Mouse (Mus musculus) megakaryocyte, embryonic 14.5 days (primary cell): ENCODE measurements around the gene Ldb3. TPM values are rescaled to one million over a fixed set of nuclear protein-coding genes. Genes with fewer than 3 reads are reported as not detected.

Experiments
- H3K27me3 ChIP-seq: replicated peaks from 2 replicates; pipeline ENCODE3; 2012; ENCODE audit warnings: inconsistent platforms
- H3K36me3 ChIP-seq: replicated peaks from 2 replicates; pipeline ENCODE3; 2012; ENCODE audit warnings: low read length, inconsistent platforms, mixed read lengths
- H3K4me1 ChIP-seq: 2 replicates; pipeline ENCODE4 v1.6.1; 2012; ENCODE audit warnings: inconsistent platforms
- H3K4me3 ChIP-seq: replicated peaks from 2 replicates; pipeline ENCODE3; 2012; ENCODE audit warnings: moderate library complexity, mild to moderate bottlenecking, inconsistent platforms
- H3K9me3 ChIP-seq: 2 replicates; pipeline ENCODE4 v1.6.1; 2012; ENCODE audit warnings: inconsistent platforms
- FLI1 ChIP-seq: IDR thresholded peaks from 2 replicates; pipeline ENCODE4 v1.6.1; 2012; ENCODE audit warnings: low read length, inconsistent platforms, mixed read lengths
- GATA1 ChIP-seq: IDR thresholded peaks from 3 replicates; pipeline ENCODE4 v1.6.1; 2012; ENCODE audit warnings: mixed read lengths, low read length, inconsistent platforms, borderline replicate concordance
- polyA plus RNA-seq: library from polyadenylated mRNA; stranded (reverse); fragments of >175 nt; gene quantifications from 2 replicates; pipeline ENCODE4 v1.2.3, GENCODE M21; 2012; ENCODE audit warnings: low replicate concordance; ENCODE audit not compliant: insufficient read depth

The Ldb3 gene
- polyA plus RNA-seq, 1 experiment: not detected

GRCm38 (mm10) chr14:34544001-34544400 lies 44.5 kb downstream of the Ldb3 start:
- H3K4me3 ChIP-seq: no peak overlapping the region
- no peaks in the 10 kb centered on the region for H3K36me3 ChIP-seq
- no peak for TF ChIP-seq FLI1
- no peaks in the 10 kb centered on the region; the same call in 1 of the 2 replicates for H3K9me3 ChIP-seq
- H3K27me3 ChIP-seq: peaks cover 72% of the 10 kb centered on the region
- peaks cover 8% of the 10 kb centered on the region for H3K4me1 ChIP-seq

DNA sequence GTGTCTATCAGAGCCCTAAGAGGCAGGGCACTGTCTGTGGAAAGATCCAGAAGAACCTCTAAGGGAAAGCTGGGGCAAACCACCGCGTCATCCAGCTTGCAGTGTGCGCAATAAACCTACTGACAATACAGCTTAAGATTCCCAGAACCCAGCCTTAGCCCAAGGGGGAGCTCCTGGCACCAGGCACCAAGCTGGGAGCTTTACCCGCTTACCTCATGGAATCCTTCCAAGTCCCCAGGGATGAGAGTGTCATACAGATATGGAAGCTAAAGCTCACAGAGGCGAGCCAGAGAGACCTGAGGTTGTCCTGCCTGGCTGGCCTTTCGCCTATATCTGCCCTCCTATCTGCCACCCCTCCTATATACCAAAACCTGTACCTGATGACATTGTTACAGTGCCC lies 44.9 kb downstream of the Ldb3 start:
- Histone ChIP-seq H3K27me3 (peaks cover 69% of the 10 kb centered on the region), H3K36me3 (no peaks in the 10 kb centered on the region), H3K9me3 (no peaks in the 10 kb centered on the region; the same call in 1 of the 2 replicates), H3K4me3 (no peak overlapping the region), H3K4me1 (peaks cover 4% of the 10 kb centered on the region)
- TF ChIP-seq FLI1 (no peak), GATA1 (no peak)

DNA sequence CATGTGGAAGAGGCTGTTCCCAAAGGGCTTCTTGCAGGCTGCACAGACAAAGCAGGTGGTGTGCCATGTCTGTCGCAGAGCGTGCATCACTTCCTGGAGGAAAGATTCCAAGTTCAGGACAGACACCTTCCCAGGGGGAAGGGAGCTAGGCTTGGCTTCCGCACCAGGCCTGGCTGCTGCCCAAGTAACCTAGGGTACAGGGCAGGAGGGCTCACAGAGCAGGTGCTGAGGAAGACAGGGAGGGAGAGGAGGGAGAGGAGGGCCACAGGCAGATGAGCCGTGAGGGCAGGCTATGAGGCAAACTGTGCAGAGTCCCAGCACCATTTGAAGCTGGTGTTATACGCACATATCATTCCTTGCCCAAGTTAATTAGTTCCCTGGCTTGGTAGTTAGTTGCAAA lies 46.6 kb downstream of the Ldb3 start:
- TF ChIP-seq GATA1 (no peak), FLI1 (no peak)
- Histone ChIP-seq H3K27me3 (peaks cover 54% of the 10 kb centered on the region), H3K9me3 (no peaks in the 10 kb centered on the region; the same call in 1 of the 2 replicates), H3K4me1 (no peaks in the 10 kb centered on the region), H3K4me3 (no peak overlapping the region), H3K36me3 (no peaks in the 10 kb centered on the region)

- H3K27me3 ChIP-seq: peaks cover 47% of the 10 kb centered on the region
- no peaks in the 10 kb centered on the region for H3K4me1 ChIP-seq
- H3K36me3 ChIP-seq: no peaks in the 10 kb centered on the region
- no peak overlapping the region for H3K4me3 ChIP-seq
- TF ChIP-seq FLI1: no peak
- no peak for TF ChIP-seq GATA1
- no peaks in the 10 kb centered on the region; the same call in 1 of the 2 replicates for H3K9me3 ChIP-seq
These were observed 47.8 kb downstream of the Ldb3 start for GRCm38 (mm10) chr14:34540685-34541162.

- no peak for TF ChIP-seq FLI1
- no peak for TF ChIP-seq GATA1
- H3K27me3 ChIP-seq: peaks cover 14% of the 10 kb centered on the region
- H3K36me3 ChIP-seq: no peaks in the 10 kb centered on the region
- no peaks in the 10 kb centered on the region for H3K9me3 ChIP-seq
- H3K4me3 ChIP-seq: no peak overlapping the region
- H3K4me1 ChIP-seq: no peaks in the 10 kb centered on the region
These were observed 52.6 kb downstream of the Ldb3 start for GRCm38 (mm10) chr14:34535883-34536282.

DNA sequence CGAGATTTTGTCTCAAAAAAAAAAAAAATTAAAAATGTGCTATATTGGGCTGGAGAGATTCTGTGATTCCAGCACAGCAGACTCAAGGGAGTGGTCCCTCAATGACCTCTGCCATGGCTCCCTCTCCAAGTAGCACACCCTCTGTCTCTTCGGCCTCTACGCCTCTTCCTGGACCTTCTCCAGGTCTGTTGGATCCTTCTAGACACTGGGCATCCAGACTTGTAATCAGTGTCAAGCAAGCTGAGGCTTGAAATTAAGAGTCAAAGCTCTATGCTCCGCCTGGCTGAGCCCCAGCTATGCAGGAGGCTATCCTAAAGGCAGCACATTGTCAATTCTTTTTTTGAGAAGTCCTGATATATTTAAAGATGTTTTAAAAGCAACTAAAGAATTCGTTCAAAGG lies 54.9 kb downstream of the Ldb3 start:
- no peaks in the 10 kb centered on the region for H3K4me1 ChIP-seq
- H3K36me3 ChIP-seq: no peaks in the 10 kb centered on the region
- TF ChIP-seq FLI1: no peak
- H3K27me3 ChIP-seq: peaks cover 8% of the 10 kb centered on the region
- H3K4me3 ChIP-seq: no peak overlapping the region
- peaks cover 8% of the 10 kb centered on the region for H3K9me3 ChIP-seq

DNA sequence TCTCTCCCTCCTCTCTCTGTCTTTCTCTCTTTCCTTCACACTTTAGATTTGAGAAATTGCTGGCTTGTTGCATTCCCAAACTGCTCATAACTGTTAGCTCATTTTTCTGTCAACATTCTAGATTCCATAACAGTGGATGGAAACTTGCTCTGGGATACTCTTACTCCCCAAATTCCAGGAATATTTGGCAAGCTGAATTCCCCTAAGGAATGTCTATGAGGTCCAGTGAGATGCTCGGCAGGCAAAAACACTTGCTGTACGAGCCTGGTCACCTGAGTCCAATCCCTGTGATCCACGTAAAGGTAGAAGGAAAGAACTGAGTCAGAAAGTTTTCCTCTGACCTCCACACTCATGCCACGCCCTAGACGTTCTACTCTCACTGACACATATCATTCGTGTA lies 55.9 kb downstream of the Ldb3 start:
- Histone ChIP-seq H3K4me1 (no peaks in the 10 kb centered on the region), H3K4me3 (no peak overlapping the region), H3K9me3 (peaks cover 8% of the 10 kb centered on the region), H3K27me3 (peaks cover 11% of the 10 kb centered on the region), H3K36me3 (no peaks in the 10 kb centered on the region)
- no peak for TF ChIP-seq FLI1
- no peak for TF ChIP-seq GATA1

- no peak overlapping the region for H3K4me3 ChIP-seq
- H3K9me3 ChIP-seq: peaks cover 8% of the 10 kb centered on the region
- TF ChIP-seq GATA1 (no peak), FLI1 (no peak)
- H3K27me3 ChIP-seq: peaks cover 9% of the 10 kb centered on the region
- H3K36me3 ChIP-seq: no peaks in the 10 kb centered on the region
- no peaks in the 10 kb centered on the region for H3K4me1 ChIP-seq
These were observed 59.7 kb downstream of the Ldb3 start for GRCm38 (mm10) chr14:34528804-34529203.

DNA sequence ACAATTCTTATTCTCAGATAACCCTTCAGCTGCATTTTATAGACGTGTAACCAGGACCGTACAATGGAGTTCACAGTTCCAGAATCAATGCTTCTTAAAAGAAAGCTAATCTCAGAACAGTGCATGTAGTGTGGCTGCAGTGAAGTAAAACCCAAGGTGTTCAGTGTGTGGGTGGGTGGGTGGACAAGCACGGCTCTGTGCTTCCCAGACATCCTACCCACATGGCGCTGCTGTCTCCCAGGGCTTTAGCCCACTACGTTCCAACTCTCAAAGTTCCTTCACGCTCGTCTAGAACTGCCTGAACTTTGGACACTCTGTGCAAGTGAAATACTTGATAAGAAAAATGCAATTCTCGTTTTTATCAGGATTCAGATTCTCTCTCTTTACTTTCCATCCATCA lies 65.8 kb downstream of the Ldb3 start, which contains the start of gene 9230112D13Rik:
TSS of gene 9230112D13Rik (minus strand) at position 101 of the 400 bp plus-strand sequence.
- no peaks in the 10 kb centered on the region for H3K36me3 ChIP-seq
- H3K4me1 ChIP-seq: no peaks in the 10 kb centered on the region
- peaks cover 8% of the 10 kb centered on the region for H3K27me3 ChIP-seq
- TF ChIP-seq GATA1 (no peak), FLI1 (no peak)
- H3K4me3 ChIP-seq: no peak within 1 kb of the TSS
- H3K9me3 ChIP-seq: peaks cover 26% of the 10 kb centered on the region

DNA sequence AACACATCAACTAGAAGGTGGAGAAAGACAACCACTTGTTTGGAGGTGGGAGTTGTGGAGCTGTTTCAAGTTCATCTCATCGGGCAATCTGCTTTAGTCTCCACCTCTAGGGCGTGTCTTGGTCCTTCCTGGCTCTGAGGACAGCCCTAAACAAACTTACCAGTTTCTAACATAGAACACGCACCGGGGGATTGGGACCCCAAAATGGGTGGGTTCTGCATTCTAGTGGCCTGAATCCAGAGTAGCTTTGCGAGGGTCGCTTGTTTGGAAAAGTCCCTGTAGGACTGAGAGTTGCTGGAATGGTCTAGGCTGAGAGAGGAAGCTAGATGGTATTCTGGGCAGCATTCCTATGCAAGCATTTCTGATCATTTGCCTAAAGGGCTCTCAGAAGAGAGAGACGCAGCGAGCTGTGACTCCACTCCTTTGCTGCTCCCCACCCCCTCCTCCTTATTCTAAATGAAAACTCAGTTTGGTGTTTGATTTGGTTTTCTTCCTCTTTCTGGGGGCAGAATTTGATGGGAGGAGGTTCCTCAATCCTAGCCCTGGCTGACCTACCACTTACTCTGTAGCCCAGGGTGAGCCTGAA lies 70.4 kb downstream of the Ldb3 start:
- Histone ChIP-seq H3K4me3 (no peak overlapping the region), H3K4me1 (no peaks in the 10 kb centered on the region), H3K36me3 (no peaks in the 10 kb centered on the region), H3K9me3 (peaks cover 22% of the 10 kb centered on the region), H3K27me3 (peaks cover 19% of the 10 kb centered on the region)
- TF ChIP-seq GATA1: no peak
- no peak for TF ChIP-seq FLI1

- peaks cover 26% of the 10 kb centered on the region for H3K27me3 ChIP-seq
- TF ChIP-seq FLI1: no peak
- TF ChIP-seq GATA1: no peak
- no peak overlapping the region for H3K4me3 ChIP-seq
- no peaks in the 10 kb centered on the region for H3K36me3 ChIP-seq
- peaks cover 3% of the 10 kb centered on the region; the same call in 1 of the 2 replicates for H3K4me1 ChIP-seq
- peaks cover 17% of the 10 kb centered on the region for H3K9me3 ChIP-seq
These were observed 71.4 kb downstream of the Ldb3 start for GRCm38 (mm10) chr14:34516960-34517577.
